In the genomic region with DNA sequence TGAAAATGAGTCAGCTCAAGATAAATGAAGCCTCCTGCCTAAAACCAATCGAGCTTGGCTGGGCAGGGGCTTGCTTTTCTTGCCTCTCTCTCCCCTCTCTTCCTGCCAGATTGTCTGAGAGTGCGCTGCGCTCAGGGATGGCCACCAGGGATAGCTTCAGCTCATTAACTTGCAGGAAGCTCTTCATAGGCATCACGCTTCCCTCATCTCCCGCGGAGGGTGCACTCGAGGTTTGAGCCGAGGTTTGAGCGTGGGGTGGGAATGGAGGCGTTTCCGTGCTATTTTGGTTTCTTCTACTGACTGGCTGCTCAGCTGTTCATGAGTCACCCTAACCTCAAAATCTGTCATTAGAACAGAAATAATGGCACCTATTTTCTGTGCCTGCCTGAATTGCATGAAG, we compare ENCODE assay signal across 8 mouse cellular contexts.
A peak's percentile ranks its signal among the peaks of the same experiment; 100 is the strongest.
DNase-seq lines count a peak whose midpoint lies in the region; ATAC-seq and TF ChIP-seq lines count a peak whose summit lies in the region.

No protein-coding gene starts in this region.

- no peak overlapping the region for H3K4me3 ChIP-seq in kidney, adult 2 months (ENCODE audit: insufficient read depth, low read depth, low read length)
- no peak overlapping the region for H3K4me3 ChIP-seq in embryonic facial prominence, embryonic 14.5 days (ENCODE audit: low read depth, low read length)

- H3K36me3 ChIP-seq in kidney, adult 2 months (ENCODE audit: control insufficient read depth, insufficient read depth, low read length), result no peaks in the 10 kb centered on the region
- no peaks in the 10 kb centered on the region for H3K36me3 ChIP-seq in embryonic facial prominence, embryonic 14.5 days (ENCODE audit: control insufficient read depth, insufficient read depth, low read length)

- WGBS in kidney, adult 2 months, result 14% methylated on average over 11 of the region's 11 CpGs
- 34% methylated on average over 11 of the region's 11 CpGs for WGBS in embryonic facial prominence, embryonic 14.5 days

- H3K9ac ChIP-seq in embryonic facial prominence, embryonic 14.5 days (ENCODE audit: low read depth, low read length), result no peak overlapping the region

- intact Hi-C loops in heart, postnatal 10 days (cut with DNase I), result no loop called here

- TF ChIP-seq CTCF in kidney, adult 2 months (conservative IDR thresholded peaks at IDR 0.05; ENCODE audit: insufficient read depth, insufficient read length, low read depth, low read length), result no peak

- no peaks in the 10 kb centered on the region for H3K4me1 ChIP-seq in kidney, adult 2 months (ENCODE audit: control insufficient read depth, insufficient read depth, low read length)
- peaks cover 4% of the 10 kb centered on the region; the same call in 1 of the 2 replicates for H3K4me1 ChIP-seq in embryonic facial prominence, embryonic 14.5 days (ENCODE audit: control insufficient read depth, insufficient read depth, low read length)

- ATAC-seq in embryonic facial prominence, embryonic 14.5 days (ENCODE audit: low read depth), result peak; percentile 37; the same call in 1 of the 2 replicates

- H3K27me3 ChIP-seq in kidney, adult 2 months (replicated peaks; ENCODE audit: control insufficient read depth, insufficient read depth, low read length), result no peaks in the 10 kb centered on the region
- H3K27me3 ChIP-seq in embryonic facial prominence, embryonic 14.5 days (replicated peaks; ENCODE audit: control insufficient read depth, insufficient read depth, low read length), result no peaks in the 10 kb centered on the region

- H3K27ac ChIP-seq in kidney, adult 2 months (ENCODE audit: insufficient read depth, low read depth, low read length), result no peak overlapping the region
- H3K27ac ChIP-seq in embryonic facial prominence, embryonic 14.5 days (replicated peaks; ENCODE audit: low read depth, low read length), result no peak overlapping the region; the same call in 1 of the 2 replicates

- TF ChIP-seq POLR2A in kidney, adult 2 months (IDR thresholded peaks at IDR 0.05; ENCODE audit: low read depth, low read length), result no peak

- H3K9me3 ChIP-seq in embryonic facial prominence, embryonic 14.5 days (ENCODE audit: control insufficient read depth, low read length), result 0 out of 2 replicates have a peak, but pooled peaks cover 3% of the 10 kb centered on the region

- peak overlapping the region; percentile 18 for H3K4me2 ChIP-seq in embryonic facial prominence, embryonic 14.5 days (ENCODE audit: low read depth, low read length)

- DNase-seq in kidney, adult 2 months, result peak; percentile 14
- DNase-seq in kidney, adult 11 months, result no peak
- peak; percentile 78 for DNase-seq in adrenal gland, adult 2 months
- peak; percentile 61 for DNase-seq in embryonic facial prominence, embryonic 14.5 days (ENCODE audit: low spot score)
- DNase-seq in heart, postnatal 10 days, result peak; percentile 56 to 58
- DNase-seq in left cerebral cortex, adult 9 months (ENCODE audit: low spot score in 2 of 2), result peak; percentile 81 to 91
- peak; percentile 87 to 91 for DNase-seq in right cerebral cortex, adult 2 months (ENCODE audit: low spot score in 2 of 2)
- DNase-seq in spleen, adult 12 weeks (ENCODE audit: low spot score), result no peak

Comparison
In these comparisons a context has a peak if more than half of its experiments do, and no peak if none do; other contexts are left out.
1. DNase-seq: peak in kidney, adult 2 months (single experiment), adrenal gland, adult 2 months (single experiment), embryonic facial prominence, embryonic 14.5 days (single experiment), heart, postnatal 10 days (2 of 2), left cerebral cortex, adult 9 months (2 of 2) and right cerebral cortex, adult 2 months (2 of 2); none in kidney, adult 11 months (single experiment) and spleen, adult 12 weeks (single experiment).